Mouse (Mus musculus): ENCODE measurements around the gene Nup107.

- TF ChIP-seq EP300 (IDR thresholded peaks at IDR 0.05; ENCODE audit: insufficient read depth, low read depth, low read length) (no peak), POLR2A (IDR thresholded peaks at IDR 0.05; ENCODE audit: insufficient read depth, low read length) (no peak), CTCF (IDR thresholded peaks at IDR 0.05; ENCODE audit: low read depth, low read length) (no peak)
Observed at GRCm38 (mm10) chr10:117707114-117707838, 85.2 kb downstream of the Nup107 start.
